Mouse (Mus musculus) hindbrain, postnatal 0 days (tissue): ENCODE measurements around the gene Scn11a. TPM values are rescaled to one million over a fixed set of nuclear protein-coding genes. Genes with fewer than 3 reads are reported as not detected.

ENCODE experiments used
- ATAC-seq: fragments of 200-750 bp; cut with Nextera tagmentation; 2 replicates; pipeline ENCODE4 v1.8.0; 2017; ENCODE audit warnings: mild to moderate bottlenecking, moderate TSS enrichment, moderate library complexity
- DNase-seq: peaks from one replicate; pipeline ENCODE4 v3.0.0-alpha.2; 2015; ENCODE audit warnings: low spot score
- H3K27ac ChIP-seq: fragments of 300-500 bp; sonication (generic); 2 replicates; pipeline ENCODE4 v1.5.1; 2014; ENCODE audit warnings: mild to moderate bottlenecking
- H3K27me3 ChIP-seq: fragments of 300-500 bp; sonication (generic); 2 replicates; pipeline ENCODE4 v1.6.1; 2014; ENCODE audit warnings: low read length, mixed read lengths; ENCODE audit not compliant: insufficient read depth
- H3K36me3 ChIP-seq: fragments of 300-500 bp; sonication (generic); 2 replicates; pipeline ENCODE4 v1.6.1; 2014; ENCODE audit warnings: low read length, mixed read lengths; ENCODE audit not compliant: insufficient read depth
- H3K4me1 ChIP-seq: fragments of 300-500 bp; sonication (generic); 2 replicates; pipeline ENCODE4 v1.6.1; 2014; ENCODE audit warnings: antibody characterized with exemption, low read length, mixed read lengths; ENCODE audit not compliant: insufficient read depth
- H3K4me2 ChIP-seq: fragments of 300-500 bp; sonication (generic); 2 replicates; pipeline ENCODE4 v1.6.1; 2014; ENCODE audit warnings: low read depth, mild to moderate bottlenecking, low read length, moderate library complexity, mixed read lengths
- H3K4me3 ChIP-seq: fragments of 300-500 bp; sonication (generic); 2 replicates; pipeline ENCODE4 v1.5.1; 2014; ENCODE audit warnings: low read length
- H3K9ac ChIP-seq: fragments of 300-500 bp; sonication (generic); replicated peaks from 2 replicates; pipeline ENCODE4 v1.6.1; 2014; ENCODE audit warnings: mild to moderate bottlenecking, low read length, moderate library complexity, mixed read lengths
- H3K9me3 ChIP-seq: fragments of 300-500 bp; sonication (generic); 2 replicates; pipeline ENCODE4 v1.6.1; 2016; ENCODE audit warnings: low read length, mixed read lengths
- CTCF ChIP-seq: IDR thresholded peaks from 2 replicates; pipeline ENCODE4 v1.5.1; 2016; ENCODE audit warnings: antibody characterized with exemption, control low read depth, low read depth
- WGBS: fragments of 180-500 bp; shearing (Covaris S2); extraction: QIAGEN DNeasy Blood & Tissue Kit; methylation state at CpG from one replicate; pipeline ENCODE4 v1.1.7; 2014; 5-methylcytosine and 5-hydroxymethylcytosine counted together
- polyA plus RNA-seq: library from polyadenylated mRNA; unstranded; fragments of >200 nt; fragmentation: Nextera tagmentation; extraction: Ambion mirVana; gene quantifications from 2 replicates; pipeline ENCODE4 v1.2.1, GENCODE M21; 2015
- total RNA-seq: library from RNA; depleted of rRNA; stranded (reverse); fragments of >200 nt; gene quantifications from 2 replicates; pipeline ENCODE4 v1.2.3, GENCODE M21; 2014

The Scn11a gene
- total and polyA plus RNA-seq, 2 experiments from 2014 or later: 0.23 to 0.52 TPM

- Histone ChIP-seq H3K36me3 (no peaks in the 10 kb centered on the region), H3K4me3 (no peak overlapping the region), H3K27ac (no peak overlapping the region), H3K4me2 (no peak overlapping the region), H3K4me1 (no peaks in the 10 kb centered on the region), H3K27me3 (no peaks in the 10 kb centered on the region), H3K9ac (no peak overlapping the region), H3K9me3 (no peaks in the 10 kb centered on the region)
- DNase-seq: no peak
- peak; percentile 53 for TF ChIP-seq CTCF
- 46% methylated on average over 7 of the region's 7 CpGs for WGBS
- ATAC-seq: no peak
Observed at GRCm38 (mm10) chr9:119768585-119768984, 56.7 kb downstream of the Scn11a start.

GRCm38 (mm10) chr9:119760226-119760625 lies 65.0 kb downstream of the Scn11a start:
- no peak for ATAC-seq
- H3K27me3 ChIP-seq: no peaks in the 10 kb centered on the region
- TF ChIP-seq CTCF: no peak

DNA sequence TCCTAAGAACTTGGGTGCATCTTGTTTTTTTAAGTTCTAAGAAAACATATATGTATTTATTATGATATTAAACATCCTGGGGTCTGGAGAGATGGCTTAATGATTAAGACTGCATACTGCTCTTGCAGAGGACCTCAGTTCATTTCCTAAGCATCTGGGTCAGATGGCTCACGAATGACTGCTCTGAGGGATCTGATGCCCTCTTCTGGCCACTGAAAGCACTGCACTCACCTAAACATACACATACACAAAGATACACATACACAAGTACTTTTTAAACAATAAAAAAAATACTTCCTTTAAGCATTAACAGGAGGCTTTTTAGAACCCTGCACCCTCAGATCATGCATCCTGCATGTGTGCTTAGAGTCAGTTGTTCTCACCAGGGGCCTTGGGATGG lies 65.8 kb downstream of the Scn11a start:
- H3K4me3 ChIP-seq: no peak overlapping the region
- H3K9ac ChIP-seq: no peak overlapping the region
- H3K36me3 ChIP-seq: no peaks in the 10 kb centered on the region
- H3K9me3 ChIP-seq: no peaks in the 10 kb centered on the region
- no peak overlapping the region for H3K27ac ChIP-seq
- H3K27me3 ChIP-seq: no peaks in the 10 kb centered on the region
- peak; percentile 15; the same call in 1 of the 2 replicates for TF ChIP-seq CTCF
- ATAC-seq (no peak), DNase-seq (no peak)
- H3K4me2 ChIP-seq: no peak overlapping the region
- H3K4me1 ChIP-seq: no peaks in the 10 kb centered on the region
- WGBS: 93% methylated on average over 1 of the region's 1 CpGs

More at GRCm38 (mm10) chr9:119760226-119760625, 65.0 kb downstream of the Scn11a start:
- 84% methylated on average over 3 of the region's 3 CpGs for WGBS
- no peak for DNase-seq
- H3K9ac ChIP-seq: no peak overlapping the region
- H3K4me1 ChIP-seq: no peaks in the 10 kb centered on the region
- no peak overlapping the region for H3K27ac ChIP-seq
- no peak overlapping the region for H3K4me3 ChIP-seq
- no peak overlapping the region for H3K4me2 ChIP-seq
- no peaks in the 10 kb centered on the region for H3K9me3 ChIP-seq
- H3K36me3 ChIP-seq: no peaks in the 10 kb centered on the region

DNA sequence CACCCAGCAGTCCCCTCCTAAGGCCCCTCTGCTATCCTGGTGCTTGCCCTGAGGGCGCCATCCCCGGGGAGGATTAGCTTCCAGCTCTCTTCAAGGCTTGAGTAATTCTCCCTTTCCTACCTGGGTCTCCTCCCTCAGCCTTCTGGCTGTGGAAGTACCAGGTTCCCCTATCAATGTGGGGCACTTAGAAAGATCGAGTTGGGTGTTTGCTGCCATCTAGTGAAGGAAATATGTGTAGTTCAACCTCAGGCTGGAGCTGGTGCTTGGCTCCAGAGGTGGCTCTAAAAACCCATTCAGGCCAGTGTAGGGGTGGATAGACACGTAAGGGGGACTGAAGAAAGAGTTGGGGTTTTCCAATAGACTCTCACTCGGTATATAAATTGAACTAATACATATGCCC lies 73.7 kb downstream of the Scn11a start:
- WGBS: 19% methylated on average over 5 of the region's 5 CpGs
- H3K4me2 ChIP-seq: no peak overlapping the region
- H3K4me1 ChIP-seq: no peaks in the 10 kb centered on the region
- H3K4me3 ChIP-seq: no peak overlapping the region
- H3K9ac ChIP-seq: no peak overlapping the region
- no peaks in the 10 kb centered on the region; the same call in 1 of the 2 replicates for H3K9me3 ChIP-seq
- ATAC-seq (peak; percentile 70; the same call in 1 of the 2 replicates), DNase-seq (peak; percentile 84)
- H3K36me3 ChIP-seq: no peaks in the 10 kb centered on the region
- H3K27me3 ChIP-seq: no peaks in the 10 kb centered on the region
- no peak overlapping the region for H3K27ac ChIP-seq
- peak; percentile 81 for TF ChIP-seq CTCF

DNA sequence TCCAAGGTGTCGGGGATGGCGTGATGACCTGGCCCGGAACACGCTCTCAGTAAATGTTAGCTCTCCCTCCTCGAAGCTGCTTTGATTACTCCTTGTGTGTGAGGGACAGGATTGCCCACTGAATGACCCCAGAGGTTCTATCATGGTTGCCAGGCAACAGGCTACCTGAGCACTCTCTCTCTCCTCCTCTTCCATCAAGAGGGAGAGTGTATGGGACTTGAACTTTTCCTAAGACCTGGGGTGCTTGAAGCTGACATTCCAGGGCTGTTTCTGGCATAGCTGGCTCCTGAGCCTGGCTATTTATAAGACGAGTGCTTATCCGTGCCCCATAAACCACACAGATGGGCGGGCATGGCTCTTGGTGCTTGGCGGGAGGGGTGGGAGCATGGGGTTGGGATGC lies 76.1 kb downstream of the Scn11a start:
- no peak for TF ChIP-seq CTCF
- Histone ChIP-seq H3K9ac (no peak overlapping the region), H3K27ac (no peak overlapping the region), H3K27me3 (no peaks in the 10 kb centered on the region), H3K4me1 (no peaks in the 10 kb centered on the region), H3K36me3 (no peaks in the 10 kb centered on the region), H3K4me3 (no peak overlapping the region), H3K4me2 (no peak overlapping the region), H3K9me3 (no peaks in the 10 kb centered on the region; the same call in 1 of the 2 replicates)
- 73% methylated on average over 9 of the region's 9 CpGs for WGBS
- no peak for ATAC-seq
- no peak for DNase-seq

DNA sequence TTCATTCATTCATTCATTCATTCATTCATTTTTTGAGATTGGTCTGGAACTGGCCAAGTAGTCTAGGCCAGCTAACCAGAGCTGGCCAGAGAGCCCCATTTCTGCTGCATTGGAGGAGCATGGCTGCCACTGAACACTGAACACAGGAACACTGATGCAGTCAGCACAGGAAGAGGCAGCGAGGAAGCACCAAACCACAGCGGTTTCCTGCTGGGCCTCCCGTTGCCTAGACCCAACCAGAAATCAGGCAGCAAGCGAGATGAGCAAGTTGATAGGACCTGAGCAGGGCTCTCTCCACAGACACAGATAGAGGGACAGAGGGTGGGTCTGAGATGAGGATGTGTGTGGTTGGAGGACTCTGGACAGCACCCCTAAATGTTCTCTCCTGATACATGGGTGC lies 81.4 kb downstream of the Scn11a start:
- Histone ChIP-seq H3K4me3 (no peak overlapping the region), H3K27me3 (no peaks in the 10 kb centered on the region), H3K27ac (no peak overlapping the region), H3K36me3 (no peaks in the 10 kb centered on the region), H3K9ac (no peak overlapping the region), H3K9me3 (no peaks in the 10 kb centered on the region; the same call in 1 of the 2 replicates), H3K4me2 (no peak overlapping the region), H3K4me1 (no peaks in the 10 kb centered on the region)
- no peak for DNase-seq
- 93% methylated on average over 4 of the region's 4 CpGs for WGBS
- TF ChIP-seq CTCF: no peak
- ATAC-seq: no peak

- Histone ChIP-seq H3K27ac (no peak overlapping the region), H3K27me3 (no peaks in the 10 kb centered on the region), H3K4me2 (no peak overlapping the region), H3K9me3 (no peaks in the 10 kb centered on the region; the same call in 1 of the 2 replicates), H3K9ac (no peak overlapping the region), H3K4me1 (no peaks in the 10 kb centered on the region), H3K36me3 (no peaks in the 10 kb centered on the region), H3K4me3 (no peak overlapping the region)
- ATAC-seq (no peak), DNase-seq (peak; percentile 31)
- no peak for TF ChIP-seq CTCF
- 67% methylated on average over 3 of the region's 3 CpGs for WGBS
Observed at GRCm38 (mm10) chr9:119743312-119743711, 81.9 kb downstream of the Scn11a start.
